Mouse (Mus musculus) heart, embryonic 10.5 days (tissue): ENCODE data around the gene Gm30737. TPM values are rescaled to one million over a fixed set of nuclear protein-coding genes. Genes with fewer than 3 reads are reported as not detected.
"Not testable (repeated sequence)": the region's sequence is repeated elsewhere in the genome, so short reads cannot be mapped to it uniquely, and the experiment has no call there.

Experiments
- DNase-seq: peaks from one replicate; pipeline ENCODE4 v3.0.0-alpha.2; 2017; ENCODE audit warnings: low spot score
- H3K27ac ChIP-seq: fragments of 300-500 bp; sonication (generic); 2 replicates; pipeline ENCODE4 v1.5.1; 2016; ENCODE audit warnings: mild to moderate bottlenecking
- H3K27me3 ChIP-seq: fragments of 300-500 bp; sonication (generic); 2 replicates; pipeline ENCODE4 v1.6.1; 2016; ENCODE audit warnings: mild to moderate bottlenecking; ENCODE audit not compliant: poor library complexity, insufficient read depth, severe bottlenecking
- H3K36me3 ChIP-seq: fragments of 300-500 bp; sonication (generic); 2 replicates; pipeline ENCODE4 v1.6.1; 2016; ENCODE audit warnings: mild to moderate bottlenecking, moderate library complexity
- H3K4me1 ChIP-seq: fragments of 300-500 bp; sonication (generic); 2 replicates; pipeline ENCODE4 v1.6.1; 2016; ENCODE audit warnings: mild to moderate bottlenecking
- H3K4me3 ChIP-seq: fragments of 300-500 bp; sonication (generic); 2 replicates; pipeline ENCODE4 v1.5.1; 2016; ENCODE audit warnings: mild to moderate bottlenecking, moderate library complexity
- H3K9me3 ChIP-seq: fragments of 300-500 bp; sonication (generic); 2 replicates; pipeline ENCODE4 v1.6.1; 2016; ENCODE audit warnings: mild to moderate bottlenecking, moderate library complexity
- WGBS: fragments of 180-500 bp; shearing (Covaris S2); methylation state at CpG from one replicate; pipeline ENCODE4 v1.1.7; 2016; 5-methylcytosine and 5-hydroxymethylcytosine counted together
- polyA plus RNA-seq: library from polyadenylated mRNA; unstranded; fragments of >200 nt; fragmentation: Nextera tagmentation; extraction: Ambion mirVana; gene quantifications from 2 replicates; pipeline ENCODE4 v1.2.1, GENCODE M21; 2016

The Gm30737 gene
- not detected in 2 replicates for polyA plus RNA-seq

DNA sequence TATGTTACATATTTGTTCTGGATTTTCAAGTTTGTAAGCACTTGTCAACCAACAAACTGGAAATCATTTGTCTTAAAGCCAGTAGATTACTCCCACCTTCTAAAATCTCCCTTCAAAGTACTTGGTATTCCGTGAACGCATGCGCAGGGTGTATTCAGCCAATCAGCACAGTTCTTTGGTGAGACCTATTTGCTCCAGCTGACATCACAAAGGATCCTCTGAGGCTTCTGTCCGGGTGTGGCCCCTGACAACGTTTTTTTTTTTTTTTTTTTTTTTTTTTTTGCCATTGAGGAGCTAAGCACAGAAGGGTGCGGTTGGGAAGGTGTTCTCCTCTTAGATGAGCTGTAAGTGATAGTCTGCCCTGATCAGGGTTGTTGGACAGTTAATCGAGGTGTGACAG, at the start of gene Gm30737:
Gene Gm30737, plus strand, starts transcription at position 301 of the 400 bp plus-strand sequence.
- H3K27me3 ChIP-seq, H3K4me1 ChIP-seq, H3K4me3 ChIP-seq, H3K36me3 ChIP-seq, DNase-seq, H3K27ac ChIP-seq, H3K9me3 ChIP-seq: not testable (repeated sequence)
- no CpG with 5 or more reads among the region's 7 CpGs for WGBS
